Mouse (Mus musculus): ENCODE data around the gene Mprip. TPM values are rescaled to one million over a fixed set of nuclear protein-coding genes. Genes with fewer than 3 reads are reported as not detected.

Gene Mprip
- polyA plus RNA-seq, 1 experiment from 2014 or later = 111 TPM

- under 1% methylated on average over 15 of the region's 15 CpGs for WGBS
- H3K4me3 ChIP-seq = peak overlapping the region; percentile 91
- peak overlapping the region; percentile 99 for H3K27ac ChIP-seq
- H3K9me3 ChIP-seq = no peaks in the 10 kb centered on the region
- ATAC-seq (ENCODE audit: borderline replicate concordance, extremely low read depth, low FRiP score, low TSS enrichment) = peak; percentile 69
- H3K36me3 ChIP-seq = peaks cover 24% of the 10 kb centered on the region
- peak overlapping the region; percentile 97 for H3K9ac ChIP-seq
- peak overlapping the region; percentile 92 for H3K4me2 ChIP-seq
- peaks cover 18% of the 10 kb centered on the region for H3K4me1 ChIP-seq
- no peaks in the 10 kb centered on the region for H3K27me3 ChIP-seq
These were observed 148.1 kb downstream of the Mprip start for GRCm38 (mm10) chr11:59809071-59809669.

GRCm38 (mm10) chr11:59809670-59810474 is 148.8 kb downstream of the Mprip start, which contains the start of gene Flcn:
Gene Flcn, minus strand, starts transcription at chr11:59810016.
- peak; percentile 90 for ATAC-seq (ENCODE audit: borderline replicate concordance, extremely low read depth, low FRiP score, low TSS enrichment)

GRCm38 (mm10) chr11:59810480-59811158 is 149.5 kb downstream of the Mprip start:
- ATAC-seq (ENCODE audit: borderline replicate concordance, extremely low read depth, low FRiP score, low TSS enrichment) = no peak
- H3K4me2 ChIP-seq = peak overlapping the region; percentile 92
- H3K27ac ChIP-seq = peak overlapping the region; percentile 99
- peak overlapping the region; percentile 97 for H3K9ac ChIP-seq
- peaks cover 18% of the 10 kb centered on the region for H3K4me1 ChIP-seq
- WGBS = 46% methylated on average over 14 of the region's 14 CpGs
- H3K27me3 ChIP-seq = no peaks in the 10 kb centered on the region
- no peaks in the 10 kb centered on the region for H3K9me3 ChIP-seq
- peak overlapping the region; percentile 91 for H3K4me3 ChIP-seq
- peaks cover 17% of the 10 kb centered on the region for H3K36me3 ChIP-seq

More at GRCm38 (mm10) chr11:59809670-59810474, 148.8 kb downstream of the Mprip start, which contains the start of gene Flcn:
- H3K4me1 ChIP-seq = peaks cover 18% of the 10 kb centered on the region
- peak within 1 kb of the TSS; percentile 91 for H3K4me3 ChIP-seq
- H3K9me3 ChIP-seq = no peaks in the 10 kb centered on the region
- under 1% methylated on average over 52 of the region's 52 CpGs for WGBS
- H3K27ac ChIP-seq = peak within 1 kb of the TSS; percentile 99
- peaks cover 17% of the 10 kb centered on the region for H3K36me3 ChIP-seq
- H3K9ac ChIP-seq = peak within 1 kb of the TSS; percentile 97
- H3K27me3 ChIP-seq = no peaks in the 10 kb centered on the region
- H3K4me2 ChIP-seq = peak within 1 kb of the TSS; percentile 92

- Histone ChIP-seq H3K9me3 (no peaks in the 10 kb centered on the region), H3K27ac (no peak overlapping the region), H3K9ac (no peak overlapping the region), H3K36me3 (peaks cover 22% of the 10 kb centered on the region), H3K27me3 (no peaks in the 10 kb centered on the region), H3K4me2 (no peak overlapping the region), H3K4me3 (no peak overlapping the region), H3K4me1 (peaks cover 18% of the 10 kb centered on the region)
- 44% methylated on average over 4 of the region's 4 CpGs for WGBS
- ATAC-seq (ENCODE audit: borderline replicate concordance, extremely low read depth, low FRiP score, low TSS enrichment) = no peak
These were observed 150.1 kb downstream of the Mprip start for GRCm38 (mm10) chr11:59811211-59811610.

GRCm38 (mm10) chr11:59813276-59813675 is 152.2 kb downstream of the Mprip start:
- WGBS = 62% methylated on average over 3 of the region's 3 CpGs
- no peak overlapping the region for H3K4me2 ChIP-seq
- no peak for ATAC-seq (ENCODE audit: borderline replicate concordance, extremely low read depth, low FRiP score, low TSS enrichment)
- H3K4me1 ChIP-seq = peaks cover 15% of the 10 kb centered on the region
- H3K27ac ChIP-seq = no peak overlapping the region
- H3K27me3 ChIP-seq = no peaks in the 10 kb centered on the region
- H3K9me3 ChIP-seq = no peaks in the 10 kb centered on the region
- peaks cover 26% of the 10 kb centered on the region for H3K36me3 ChIP-seq
- H3K9ac ChIP-seq = no peak overlapping the region
- H3K4me3 ChIP-seq = no peak overlapping the region

- Histone ChIP-seq H3K36me3 (peaks cover 36% of the 10 kb centered on the region), H3K4me1 (peaks cover 5% of the 10 kb centered on the region; the same call in 1 of the 2 replicates), H3K4me2 (no peak overlapping the region), H3K9ac (no peak overlapping the region), H3K9me3 (no peaks in the 10 kb centered on the region), H3K4me3 (no peak overlapping the region), H3K27me3 (no peaks in the 10 kb centered on the region), H3K27ac (no peak overlapping the region)
- 93% methylated on average over 1 of the region's 1 CpGs for WGBS
- ATAC-seq (ENCODE audit: borderline replicate concordance, extremely low read depth, low FRiP score, low TSS enrichment) = no peak
These were observed 153.2 kb downstream of the Mprip start for GRCm38 (mm10) chr11:59814311-59814710.

GRCm38 (mm10) chr11:59814936-59815335 is 153.8 kb downstream of the Mprip start:
- 84% methylated on average over 6 of the region's 6 CpGs for WGBS
- H3K9ac ChIP-seq = no peak overlapping the region
- H3K4me1 ChIP-seq = peaks cover 5% of the 10 kb centered on the region; the same call in 1 of the 2 replicates
- H3K4me2 ChIP-seq = no peak overlapping the region
- no peaks in the 10 kb centered on the region for H3K9me3 ChIP-seq
- H3K27ac ChIP-seq = no peak overlapping the region
- no peaks in the 10 kb centered on the region for H3K27me3 ChIP-seq
- H3K36me3 ChIP-seq = peaks cover 43% of the 10 kb centered on the region
- no peak for ATAC-seq (ENCODE audit: borderline replicate concordance, extremely low read depth, low FRiP score, low TSS enrichment)
- H3K4me3 ChIP-seq = no peak overlapping the region

GRCm38 (mm10) chr11:59815482-59816065 is 154.5 kb downstream of the Mprip start:
- H3K27ac ChIP-seq = no peak overlapping the region
- H3K27me3 ChIP-seq = no peaks in the 10 kb centered on the region
- no peak overlapping the region for H3K4me3 ChIP-seq
- peaks cover 48% of the 10 kb centered on the region for H3K36me3 ChIP-seq
- ATAC-seq (ENCODE audit: borderline replicate concordance, extremely low read depth, low FRiP score, low TSS enrichment) = no peak
- 80% methylated on average over 6 of the region's 6 CpGs for WGBS
- no peak overlapping the region for H3K4me2 ChIP-seq
- no peaks in the 10 kb centered on the region for H3K9me3 ChIP-seq
- no peak overlapping the region for H3K9ac ChIP-seq
- H3K4me1 ChIP-seq = peaks cover 4% of the 10 kb centered on the region; the same call in 1 of the 2 replicates

- Histone ChIP-seq H3K9me3 (no peaks in the 10 kb centered on the region), H3K27ac (no peak overlapping the region), H3K4me3 (no peak overlapping the region), H3K36me3 (peaks cover 67% of the 10 kb centered on the region), H3K27me3 (no peaks in the 10 kb centered on the region), H3K4me1 (no peaks in the 10 kb centered on the region), H3K9ac (no peak overlapping the region), H3K4me2 (no peak overlapping the region)
- no peak for ATAC-seq (ENCODE audit: borderline replicate concordance, extremely low read depth, low FRiP score, low TSS enrichment)
- 92% methylated on average over 3 of the region's 3 CpGs for WGBS
These were observed 156.8 kb downstream of the Mprip start for GRCm38 (mm10) chr11:59817916-59818315.

- Histone ChIP-seq H3K4me1 (no peaks in the 10 kb centered on the region), H3K4me2 (no peak overlapping the region), H3K27me3 (no peaks in the 10 kb centered on the region), H3K9ac (no peak overlapping the region), H3K36me3 (peaks cover 95% of the 10 kb centered on the region), H3K9me3 (no peaks in the 10 kb centered on the region), H3K27ac (no peak overlapping the region), H3K4me3 (no peak overlapping the region)
- WGBS = 87% methylated on average over 3 of the region's 3 CpGs
- no peak for ATAC-seq (ENCODE audit: borderline replicate concordance, extremely low read depth, low FRiP score, low TSS enrichment)
These were observed 160.5 kb downstream of the Mprip start for GRCm38 (mm10) chr11:59821625-59822024.

All from lung, embryonic 15.5 days (tissue).